Mouse (Mus musculus): ENCODE results near the gene Ltbp2. TPM values are rescaled to one million over a fixed set of nuclear protein-coding genes. Genes with fewer than 3 reads are reported as not detected.

The Ltbp2 gene
- total RNA-seq, 2 experiments from 2014 or later, result 0.26 to 0.71 TPM

- Histone ChIP-seq H3K4me3 (no peak overlapping the region), H3K27ac (no peak overlapping the region)
- no peak for DNase-seq (ENCODE audit: low spot score in 2 of 2)
- no peak for TF ChIP-seq CTCF (conservative IDR thresholded peaks at IDR 0.05)
These were observed 11.5 kb downstream of the Ltbp2 start for GRCm38 (mm10) chr12:84864801-84865200.

DNA sequence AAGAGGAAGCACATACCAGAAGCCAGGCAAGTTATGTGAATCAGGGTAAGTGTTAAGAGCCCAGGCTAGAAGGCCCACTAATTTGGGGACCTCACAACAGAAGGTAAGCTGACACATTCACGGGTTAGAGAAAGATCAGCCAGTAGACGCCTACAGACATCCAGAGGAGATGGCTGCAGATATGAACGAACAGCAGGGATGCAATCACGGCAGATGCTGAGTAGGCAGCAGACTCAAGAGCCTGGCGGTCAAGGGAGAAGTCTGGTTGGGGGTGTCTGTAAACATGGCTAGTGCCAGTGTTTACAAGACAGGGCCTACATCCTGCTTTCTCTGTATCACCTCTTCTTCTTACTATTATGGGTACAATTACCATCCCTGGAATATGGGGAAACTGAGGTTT, 13.1 kb downstream of the Ltbp2 start:
- no peak overlapping the region for H3K4me3 ChIP-seq
- TF ChIP-seq CTCF (conservative IDR thresholded peaks at IDR 0.05), result no peak
- peak overlapping the region; percentile 36; the same call in 1 of the 2 replicates for H3K27ac ChIP-seq
- DNase-seq (ENCODE audit: low spot score in 2 of 2), result peak; percentile 32 to 50

GRCm38 (mm10) chr12:84862136-84862910, 14.0 kb downstream of the Ltbp2 start:
- TF ChIP-seq CTCF (conservative IDR thresholded peaks at IDR 0.05), result no peak
- H3K27ac ChIP-seq, result peak overlapping the region; percentile 36; the same call in 1 of the 2 replicates
- peak; percentile 29 to 39 for DNase-seq (ENCODE audit: low spot score in 2 of 2)
- no peak overlapping the region for H3K4me3 ChIP-seq

GRCm38 (mm10) chr12:84858149-84859113, 17.9 kb downstream of the Ltbp2 start:
- Histone ChIP-seq H3K27ac (no peak overlapping the region), H3K4me3 (no peak overlapping the region)
- no peak for DNase-seq (ENCODE audit: low spot score in 2 of 2)
- no peak for TF ChIP-seq CTCF (conservative IDR thresholded peaks at IDR 0.05)

DNA sequence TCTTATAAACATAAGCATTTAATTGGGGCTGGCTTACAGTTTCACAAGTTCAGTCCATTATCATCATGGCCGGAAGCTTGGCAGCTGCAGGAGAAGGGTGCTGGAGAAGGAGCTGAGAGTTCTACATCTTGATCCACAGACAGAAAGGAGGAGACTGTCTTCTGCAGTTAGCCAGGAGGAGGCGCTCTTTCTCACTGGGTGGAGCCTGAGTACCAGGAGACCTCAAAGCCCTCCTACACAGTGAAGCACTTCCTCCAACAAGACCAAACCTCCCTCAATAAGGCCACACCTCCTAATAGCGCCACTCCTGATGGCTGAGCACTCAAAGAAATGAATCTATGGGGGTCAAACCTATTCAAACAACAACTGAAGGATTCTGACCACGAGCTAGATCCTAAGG, 18.6 kb downstream of the Ltbp2 start:
- TF ChIP-seq CTCF (conservative IDR thresholded peaks at IDR 0.05), result no peak
- no peak overlapping the region for H3K27ac ChIP-seq

DNA sequence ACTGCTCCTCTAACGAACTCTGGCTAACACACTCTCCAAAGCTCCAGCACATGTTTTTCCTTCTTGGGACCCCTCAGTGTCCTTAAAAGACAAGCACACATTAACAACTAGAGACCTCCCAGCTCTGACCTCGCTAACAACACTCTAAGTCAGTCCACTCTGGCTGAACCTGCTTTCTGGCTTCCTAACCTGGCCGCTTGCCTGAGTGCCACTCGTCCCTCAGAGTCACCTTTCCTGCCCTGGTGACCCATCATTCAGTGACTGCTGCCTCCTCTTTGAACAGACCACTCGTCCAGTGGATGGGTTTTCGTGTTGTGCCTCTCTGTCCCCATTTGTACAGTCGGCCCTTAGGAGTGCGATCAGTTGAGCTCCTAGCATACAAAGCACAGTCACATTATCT, 19.8 kb downstream of the Ltbp2 start:
- no peak for TF ChIP-seq CTCF (conservative IDR thresholded peaks at IDR 0.05)
- H3K27ac ChIP-seq, result no peak overlapping the region
- no peak for DNase-seq (ENCODE audit: low spot score in 2 of 2)
- H3K4me3 ChIP-seq, result no peak overlapping the region

More for the DNA sequence above, 18.6 kb downstream of the Ltbp2 start:
- DNase-seq (ENCODE audit: low spot score in 2 of 2), result no peak
- no peak overlapping the region for H3K4me3 ChIP-seq

- no peak for TF ChIP-seq CTCF (conservative IDR thresholded peaks at IDR 0.05)
- no peak for DNase-seq (ENCODE audit: low spot score in 2 of 2)
- H3K27ac ChIP-seq, result no peak overlapping the region
These were observed 21.2 kb downstream of the Ltbp2 start for GRCm38 (mm10) chr12:84855084-84855625.

GRCm38 (mm10) chr12:84854392-84855033, 21.8 kb downstream of the Ltbp2 start:
- Histone ChIP-seq H3K4me3 (no peak overlapping the region), H3K27ac (no peak overlapping the region)
- DNase-seq (ENCODE audit: low spot score in 2 of 2), result no peak
- no peak for TF ChIP-seq CTCF (conservative IDR thresholded peaks at IDR 0.05)

More at GRCm38 (mm10) chr12:84855084-84855625, 21.2 kb downstream of the Ltbp2 start:
- no peak overlapping the region for H3K4me3 ChIP-seq

GRCm38 (mm10) chr12:84851403-84852040, 24.8 kb downstream of the Ltbp2 start:
- DNase-seq (ENCODE audit: low spot score in 2 of 2), result no peak
- Histone ChIP-seq H3K27ac (no peak overlapping the region), H3K4me3 (no peak overlapping the region)
- TF ChIP-seq CTCF (conservative IDR thresholded peaks at IDR 0.05), result no peak

- TF ChIP-seq CTCF (conservative IDR thresholded peaks at IDR 0.05), result no peak
- H3K27ac ChIP-seq, result no peak overlapping the region
- no peak overlapping the region for H3K4me3 ChIP-seq
- DNase-seq (ENCODE audit: low spot score in 2 of 2), result no peak
These were observed 28.4 kb downstream of the Ltbp2 start for GRCm38 (mm10) chr12:84847882-84848281.

DNA sequence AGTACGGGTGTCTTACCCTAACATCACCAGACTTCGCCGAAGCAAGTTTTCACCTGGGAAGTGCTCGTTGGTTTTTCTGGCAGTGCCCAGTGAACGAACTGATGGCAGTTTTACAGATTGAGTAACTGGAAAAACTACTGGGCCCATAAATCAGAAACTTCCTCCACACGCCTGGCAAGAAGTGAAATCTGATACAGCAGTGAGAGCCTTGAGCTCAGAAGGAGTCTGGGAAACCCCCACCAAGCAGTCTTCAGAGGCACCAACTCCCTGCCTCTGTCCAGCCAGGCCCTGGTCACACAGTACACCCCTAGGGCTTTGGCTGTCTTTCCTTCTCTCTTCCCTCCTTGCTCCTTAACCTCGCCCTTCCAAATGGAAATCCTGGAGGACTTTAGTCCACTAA, 28.9 kb downstream of the Ltbp2 start:
- DNase-seq (ENCODE audit: low spot score in 2 of 2), result no peak
- TF ChIP-seq CTCF (conservative IDR thresholded peaks at IDR 0.05), result no peak
- H3K4me3 ChIP-seq, result no peak overlapping the region
- no peak overlapping the region for H3K27ac ChIP-seq

GRCm38 (mm10) chr12:84846594-84847014, 29.7 kb downstream of the Ltbp2 start:
- no peak for DNase-seq (ENCODE audit: low spot score in 2 of 2)
- TF ChIP-seq CTCF (conservative IDR thresholded peaks at IDR 0.05), result no peak
- H3K4me3 ChIP-seq, result no peak overlapping the region
- H3K27ac ChIP-seq, result no peak overlapping the region
